Mouse (Mus musculus): ENCODE measurements around the gene Trim7. TPM values are rescaled to one million over a fixed set of nuclear protein-coding genes. Genes with fewer than 3 reads are reported as not detected.
A peak's percentile ranks its signal among the peaks of the same experiment; 100 is the strongest.
"Not testable (repeated sequence)": the region's sequence is repeated elsewhere in the genome, so short reads cannot be mapped to it uniquely, and the experiment has no call there.

Trim7 gene
- total and polyA plus RNA-seq, 3 experiments = 0.81 to 1.3 TPM; not detected in 1

GRCm38 (mm10) chr11:48819614-48820307, 6.2 kb upstream of the Trim7 start (continued):
- peak; percentile 64; the same call in 1 of the 2 replicates for TF ChIP-seq ELF1 (IDR thresholded peaks at IDR 0.05; ENCODE audit: low read depth, low read length)
- no peak for TF ChIP-seq UBTF (IDR thresholded peaks at IDR 0.05; ENCODE audit: borderline replicate concordance, insufficient read depth, low read depth, low read length)
- TF ChIP-seq EP300 (IDR thresholded peaks at IDR 0.05; ENCODE audit: low read depth in 1 of 2, low read length in 2 of 2) = peak; percentile 81 to 86

GRCm38 (mm10) chr11:48820308-48820674, 5.6 kb upstream of the Trim7 start:
- TF ChIP-seq POLR2AphosphoS2 (IDR thresholded peaks at IDR 0.05; ENCODE audit: low read length) = no peak
- TF ChIP-seq MYC (IDR thresholded peaks at IDR 0.05; ENCODE audit: low read depth, low read length) = peak; percentile 49; the same call in 1 of the 2 replicates
- TF ChIP-seq MEF2A (IDR thresholded peaks at IDR 0.05; ENCODE audit: extremely low read depth, insufficient replicate concordance, low read depth, low read length, poor library complexity, severe bottlenecking) = no peak
- TF ChIP-seq SIN3A (IDR thresholded peaks at IDR 0.05; ENCODE audit: low read length) = peak; percentile 88
- TF ChIP-seq ETS1 (IDR thresholded peaks at IDR 0.05; ENCODE audit: low read depth, low read length) = peak; percentile 93
- peak; percentile 8; the same call in 1 of the 2 replicates for TF ChIP-seq TBP (IDR thresholded peaks at IDR 0.05; ENCODE audit: low read depth, low read length)
- TF ChIP-seq USF1 (IDR thresholded peaks at IDR 0.05; ENCODE audit: low read depth, low read length) = 0 out of 2 replicates have a peak, but pooled peaks have one; percentile 26
- H3K4me3 ChIP-seq (ENCODE audit: control insufficient read depth in 1 of 2, insufficient read depth in 1 of 2, low read depth in 2 of 2, low read length in 2 of 2) = 0 out of 4 replicates have a peak overlapping the region, but pooled peaks have one; percentile 2 to 5
- H3K79me2 ChIP-seq (ENCODE audit: control insufficient read depth, insufficient read depth, low read length, poor library complexity) = peaks cover 15% of the 10 kb centered on the region
- peaks cover 6 to 45% of the 10 kb centered on the region in 2 experiments for H3K4me1 ChIP-seq (ENCODE audit: control insufficient read depth in 1 of 2, insufficient read depth in 2 of 2, low read length in 2 of 2)
- peak overlapping the region; percentile 80 for H3K27ac ChIP-seq (ENCODE audit: control insufficient read depth, low read depth, low read length)
- H3K36me3 ChIP-seq (ENCODE audit: control insufficient read depth in 1 of 2, insufficient read depth in 2 of 2, low read length in 2 of 2) = peaks cover 0 to 31% of the 10 kb centered on the region in 2 experiments; a peak in 2 of 4 replicates
- H3K9ac ChIP-seq (ENCODE audit: control insufficient read depth, low read depth, low read length, poor library complexity, severe bottlenecking) = peak overlapping the region; percentile 24
- peak; percentile 79 for DNase-seq (ENCODE audit: low read depth, low spot score)
- H3K9me3 ChIP-seq (replicated peaks; ENCODE audit: insufficient read depth, low read length) = no peaks in the 10 kb centered on the region
- H3K27me3 ChIP-seq (ENCODE audit: control insufficient read depth in 1 of 2, insufficient read depth in 2 of 2, low read length in 2 of 2) = no peaks in the 10 kb centered on the region

- H3K4me1 ChIP-seq (ENCODE audit: control insufficient read depth in 1 of 2, insufficient read depth in 2 of 2, low read length in 2 of 2) = peaks cover 6 to 37% of the 10 kb centered on the region in 2 experiments
Observed at GRCm38 (mm10) chr11:48821299-48821698, 4.6 kb upstream of the Trim7 start.

More at GRCm38 (mm10) chr11:48821299-48821698, 4.6 kb upstream of the Trim7 start:
- peak; percentile 71; the same call in 1 of the 2 replicates for TF ChIP-seq TBP (IDR thresholded peaks at IDR 0.05; ENCODE audit: low read depth, low read length)
- not testable (repeated sequence) for H3K4me3 ChIP-seq (ENCODE audit: control insufficient read depth in 1 of 2, insufficient read depth in 1 of 2, low read depth in 2 of 2, low read length in 2 of 2); H3K9ac ChIP-seq (ENCODE audit: control insufficient read depth, low read depth, low read length, poor library complexity, severe bottlenecking); DNase-seq (ENCODE audit: low read depth, low spot score); H3K27ac ChIP-seq (ENCODE audit: control insufficient read depth, low read depth, low read length); H3K79me2 ChIP-seq (ENCODE audit: control insufficient read depth, insufficient read depth, low read length, poor library complexity); H3K27me3 ChIP-seq (ENCODE audit: control insufficient read depth in 1 of 2, insufficient read depth in 2 of 2, low read length in 2 of 2); H3K9me3 ChIP-seq (replicated peaks; ENCODE audit: insufficient read depth, low read length)
- peaks cover 0 to 28% of the 10 kb centered on the region in 2 experiments; a peak in 2 of 4 replicates for H3K36me3 ChIP-seq (ENCODE audit: control insufficient read depth in 1 of 2, insufficient read depth in 2 of 2, low read length in 2 of 2)
